In the genomic region with DNA sequence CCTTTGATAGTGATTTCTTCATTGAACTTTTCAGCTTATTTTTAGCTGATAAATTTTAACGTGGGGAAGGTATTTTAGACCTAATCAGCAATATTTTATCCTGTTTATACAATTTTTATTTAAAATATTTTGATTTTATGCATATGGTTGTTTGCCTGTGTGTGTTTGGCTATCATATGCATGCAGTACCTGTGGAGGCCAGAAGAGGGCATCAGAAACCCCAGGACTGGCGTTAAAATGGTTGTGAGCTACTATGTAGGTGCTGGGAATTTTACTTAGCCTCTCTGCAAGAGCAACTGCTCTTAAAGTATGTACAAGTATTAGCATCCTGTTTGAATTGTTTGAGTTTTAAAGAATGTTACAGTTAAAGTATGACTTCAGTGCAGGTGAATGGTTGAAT, we compare ENCODE assay signal across 1 mouse cellular context.
TF ChIP-seq lines count a peak whose summit lies in the region.

No protein-coding gene starts in this region.

TF ChIP-seq in MEL, 35 proteins besides CTCF, POLR2A, EP300 and RAD21:
- peak; percentile 39; the same call in 1 of the 2 replicates for TF ChIP-seq SMC3 (IDR thresholded peaks at IDR 0.05; ENCODE audit: low read depth, low read length)
- TF ChIP-seq TBP (IDR thresholded peaks at IDR 0.05; ENCODE audit: low read depth, low read length) = no peak
